Mouse (Mus musculus) kidney, adult 2 months (tissue): ENCODE data around the gene Rbm8a.

ENCODE experiments used
- CTCF ChIP-seq: fragments of 200-500 bp; conservative IDR thresholded peaks from 2 replicates; pipeline ENCODE4 v1.5.1; 2011; ENCODE audit warnings: low read depth, mild to moderate bottlenecking, control low read depth, low read length, moderate library complexity, mixed read lengths; ENCODE audit not compliant: insufficient read depth, insufficient read length
- POLR2A ChIP-seq: fragments of 200-500 bp; IDR thresholded peaks from one replicate; pipeline ENCODE4 v1.6.1; 2011; ENCODE audit warnings: low read depth, low read length, control low read depth

DNA sequence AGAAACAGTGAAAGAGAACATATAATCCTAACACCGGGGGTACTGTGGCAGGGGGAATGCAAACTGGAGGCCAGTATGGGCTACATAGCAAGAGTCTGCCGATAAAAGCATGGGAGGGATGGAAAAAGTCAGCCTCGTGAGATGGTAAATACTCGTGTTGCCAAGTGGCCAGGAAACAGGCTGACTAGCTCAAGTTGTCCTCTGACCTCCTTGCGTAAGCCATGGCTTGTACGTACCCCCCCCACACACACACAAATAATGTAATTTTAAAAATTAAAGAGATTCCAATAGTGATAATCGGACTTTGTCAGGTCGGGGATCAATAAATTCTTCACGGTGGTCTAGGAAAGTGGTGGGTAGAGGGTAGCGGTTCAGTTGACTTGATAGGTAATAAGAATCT is 36.4 kb upstream of the Rbm8a start:
- TF ChIP-seq CTCF (no peak), POLR2A (no peak)
